Mouse (Mus musculus) limb, embryonic 10.5 days (tissue): Measurements from ENCODE around the gene Ctdspl. TPM values are rescaled to one million over a fixed set of nuclear protein-coding genes. Genes with fewer than 3 reads are reported as not detected.

Experiments
- DNase-seq: peaks from one replicate; pipeline ENCODE4 v3.0.0-alpha.2; 2017; ENCODE audit warnings: low spot score
- H3K27ac ChIP-seq: fragments of 300-500 bp; sonication (generic); 2 replicates; pipeline ENCODE4 v1.5.1; 2016; ENCODE audit warnings: mild to moderate bottlenecking
- H3K27me3 ChIP-seq: fragments of 300-500 bp; sonication (generic); 2 replicates; pipeline ENCODE4 v1.6.1; 2016; ENCODE audit warnings: low read depth, mild to moderate bottlenecking; ENCODE audit not compliant: poor library complexity, severe bottlenecking
- H3K36me3 ChIP-seq: fragments of 300-500 bp; sonication (generic); 2 replicates; pipeline ENCODE4 v1.6.1; 2016; ENCODE audit warnings: mild to moderate bottlenecking, moderate library complexity
- H3K4me1 ChIP-seq: fragments of 300-500 bp; sonication (generic); 2 replicates; pipeline ENCODE4 v1.6.1; 2016
- H3K4me3 ChIP-seq: fragments of 300-500 bp; sonication (generic); 2 replicates; pipeline ENCODE4 v1.5.1; 2016; ENCODE audit warnings: mild to moderate bottlenecking, moderate library complexity
- H3K9me3 ChIP-seq: fragments of 300-500 bp; sonication (generic); replicated peaks from 2 replicates; pipeline ENCODE4 v1.6.1; 2016; ENCODE audit warnings: mild to moderate bottlenecking
- WGBS: fragments of 180-500 bp; shearing (Covaris S2); methylation state at CpG from one replicate; pipeline ENCODE4 v1.1.7; 2016; 5-methylcytosine and 5-hydroxymethylcytosine counted together
- polyA plus RNA-seq: library from polyadenylated mRNA; unstranded; fragments of >200 nt; fragmentation: Nextera tagmentation; extraction: Ambion mirVana; gene quantifications from 2 replicates; pipeline ENCODE4 v1.2.1, GENCODE M21; 2016

Ctdspl gene
- polyA plus RNA-seq, 1 experiment from 2014 or later, result 11.6 TPM

DNA sequence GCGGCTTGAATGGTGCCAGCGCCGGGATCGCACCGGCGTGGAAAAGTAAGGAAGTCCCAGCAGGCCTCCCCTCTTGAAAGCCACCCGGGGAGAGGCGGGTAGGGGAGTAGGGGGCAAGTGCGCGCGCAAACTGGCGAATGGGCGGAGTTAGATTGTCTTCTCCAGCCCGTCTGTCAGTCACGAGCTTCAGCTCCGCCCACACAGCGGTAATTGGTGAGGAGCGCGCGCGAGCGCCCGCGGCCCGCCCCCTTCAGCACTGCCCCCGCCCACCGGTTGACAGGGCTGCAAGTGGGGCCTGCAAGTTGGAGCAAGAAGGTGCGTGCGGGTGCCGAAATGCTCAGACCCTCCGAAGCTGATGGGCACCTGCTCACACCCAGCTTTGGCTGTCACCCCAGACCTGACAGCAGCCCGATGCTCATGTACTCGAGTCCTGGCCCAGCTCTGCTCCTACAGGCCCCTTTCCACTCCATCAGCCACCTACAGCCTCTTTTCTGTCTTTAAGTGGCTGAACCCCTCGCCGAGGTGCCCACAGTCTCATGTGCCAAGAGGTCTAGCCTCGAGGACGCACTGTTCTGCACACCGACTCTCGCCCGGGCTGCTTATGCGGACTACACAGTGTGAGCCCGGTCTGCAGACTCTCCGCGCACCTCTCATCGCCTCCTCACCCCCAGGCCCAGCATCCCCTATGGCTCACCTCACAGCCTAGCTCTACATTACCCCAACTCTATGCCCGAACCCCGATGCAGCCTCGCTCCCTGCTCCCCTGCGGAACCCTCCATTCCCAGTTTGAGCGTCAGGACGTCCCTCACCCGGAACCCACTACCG is 755 bp upstream of the Ctdspl start:
- peaks cover 5% of the 10 kb centered on the region; the same call in 1 of the 2 replicates for H3K36me3 ChIP-seq
- H3K4me1 ChIP-seq, result peaks cover 62% of the 10 kb centered on the region
- peak overlapping the region; percentile 90 for H3K4me3 ChIP-seq
- no peaks in the 10 kb centered on the region for H3K9me3 ChIP-seq
- peak; percentile 97 for DNase-seq
- H3K27me3 ChIP-seq, result peaks cover 18% of the 10 kb centered on the region
- H3K27ac ChIP-seq, result peak overlapping the region; percentile 91
- WGBS, result under 1% methylated on average over 53 of the region's 53 CpGs

DNA sequence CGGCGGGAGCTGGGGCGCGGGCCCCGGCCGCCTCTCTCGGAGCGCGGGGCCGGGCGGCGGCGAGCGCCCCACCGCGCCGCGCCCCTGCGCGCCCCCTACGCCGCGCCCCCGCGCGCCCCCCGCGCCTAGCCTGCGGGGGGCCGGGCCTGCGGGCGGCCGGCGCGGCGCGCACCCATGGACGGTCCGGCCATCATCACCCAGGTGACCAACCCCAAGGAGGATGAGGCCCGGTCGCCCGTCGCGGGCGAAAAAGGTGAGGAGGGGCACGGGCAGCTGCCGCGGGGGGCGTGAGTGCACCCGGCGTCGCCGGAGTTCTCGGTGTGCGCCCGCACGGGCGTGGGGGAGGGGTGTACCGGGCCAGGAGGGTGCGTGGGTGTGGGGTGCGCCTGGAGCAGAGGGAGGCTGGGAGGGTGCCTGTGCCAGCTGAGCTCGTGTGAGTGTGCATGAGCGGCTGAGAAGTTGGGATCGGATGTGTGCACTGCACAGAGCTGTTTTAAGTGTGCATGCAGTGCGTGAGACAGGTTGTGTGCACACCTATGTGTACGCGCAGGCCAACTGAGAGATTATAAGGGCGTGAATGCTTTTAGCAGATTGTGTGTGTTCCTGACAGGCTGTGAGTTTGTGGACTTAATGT is 552 bp downstream of the Ctdspl start:
- Histone ChIP-seq H3K36me3 (peaks cover 9% of the 10 kb centered on the region; the same call in 1 of the 2 replicates), H3K27ac (peak overlapping the region; percentile 91), H3K4me3 (peak overlapping the region; percentile 90), H3K9me3 (no peaks in the 10 kb centered on the region), H3K27me3 (peaks cover 18% of the 10 kb centered on the region), H3K4me1 (peaks cover 60% of the 10 kb centered on the region)
- 7% methylated on average over 68 of the region's 68 CpGs for WGBS
- DNase-seq, result peak; percentile 57

DNA sequence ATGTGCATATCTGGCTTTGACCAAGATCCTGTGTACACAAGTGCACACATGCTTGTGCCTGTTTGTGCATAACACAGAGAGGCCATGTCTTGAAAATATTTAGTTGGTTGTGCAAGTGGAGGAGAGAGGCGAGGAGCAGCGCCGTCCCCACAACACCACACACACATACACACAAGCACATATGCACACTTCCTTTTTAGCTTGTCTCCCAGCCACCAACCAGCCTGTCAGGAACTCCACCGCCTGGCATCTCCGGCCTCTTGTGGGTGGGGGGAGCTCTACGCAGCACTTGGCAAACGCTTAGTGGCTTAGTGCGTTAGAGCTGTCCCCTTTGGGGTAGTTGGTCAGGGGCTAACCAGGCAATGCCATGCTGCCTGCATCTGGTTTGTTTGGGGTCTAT is 1.2 kb downstream of the Ctdspl start:
- Histone ChIP-seq H3K36me3 (peaks cover 9% of the 10 kb centered on the region; the same call in 1 of the 2 replicates), H3K4me1 (peaks cover 60% of the 10 kb centered on the region), H3K4me3 (peak overlapping the region; percentile 90), H3K9me3 (no peaks in the 10 kb centered on the region), H3K27ac (no peak overlapping the region), H3K27me3 (peaks cover 18% of the 10 kb centered on the region)
- no peak for DNase-seq
- 52% methylated on average over 8 of the region's 8 CpGs for WGBS

DNA sequence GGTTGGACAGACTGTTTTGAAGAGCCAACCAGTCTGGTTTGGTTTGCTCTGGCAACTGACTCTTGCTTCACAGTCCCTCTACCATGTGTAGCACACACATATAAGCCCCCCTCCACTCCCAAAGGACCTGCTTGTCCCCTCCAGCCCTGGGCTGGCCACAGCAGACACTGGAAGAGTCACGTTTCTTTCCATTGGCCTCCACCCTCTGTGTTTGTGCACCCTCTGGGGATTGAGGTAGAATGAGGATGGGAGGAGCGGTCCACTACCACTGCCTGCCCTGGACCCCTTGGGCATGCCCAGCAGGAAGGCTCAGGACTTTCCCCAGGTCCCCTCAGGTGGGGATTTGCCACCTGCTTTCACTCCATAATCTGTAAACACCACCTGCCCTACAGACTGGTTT is 1.8 kb downstream of the Ctdspl start:
- no peak for DNase-seq
- Histone ChIP-seq H3K4me1 (peaks cover 60% of the 10 kb centered on the region), H3K27me3 (peaks cover 18% of the 10 kb centered on the region), H3K9me3 (no peaks in the 10 kb centered on the region), H3K36me3 (peaks cover 9% of the 10 kb centered on the region; the same call in 1 of the 2 replicates), H3K4me3 (peak overlapping the region; percentile 90), H3K27ac (no peak overlapping the region)
- WGBS, result 49% methylated on average over 2 of the region's 2 CpGs

DNA sequence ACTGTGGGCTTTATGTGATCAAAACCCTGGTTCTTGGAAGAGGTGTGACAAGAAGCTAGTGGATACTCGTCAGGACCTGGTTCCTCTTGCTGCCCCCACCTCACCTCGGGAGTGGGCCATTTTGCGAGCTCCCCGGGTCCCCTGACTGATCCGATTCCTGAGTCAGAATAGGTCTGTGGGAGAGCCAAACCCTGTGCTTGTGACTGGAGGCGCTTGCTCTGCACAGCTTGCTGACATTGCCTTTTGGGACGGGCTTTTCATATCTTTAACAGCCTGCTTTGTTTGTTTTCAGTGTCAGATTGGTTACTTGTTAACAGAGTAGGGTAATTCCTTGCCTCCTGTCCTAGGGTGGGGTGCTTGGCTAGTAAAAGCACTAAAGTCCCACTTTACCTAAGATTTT is 2.4 kb downstream of the Ctdspl start:
- peaks cover 60% of the 10 kb centered on the region for H3K4me1 ChIP-seq
- no peak overlapping the region for H3K4me3 ChIP-seq
- WGBS, result 53% methylated on average over 7 of the region's 7 CpGs
- H3K9me3 ChIP-seq, result no peaks in the 10 kb centered on the region
- peaks cover 16% of the 10 kb centered on the region for H3K27me3 ChIP-seq
- DNase-seq, result no peak
- H3K36me3 ChIP-seq, result peaks cover 9% of the 10 kb centered on the region; the same call in 1 of the 2 replicates
- no peak overlapping the region for H3K27ac ChIP-seq

DNA sequence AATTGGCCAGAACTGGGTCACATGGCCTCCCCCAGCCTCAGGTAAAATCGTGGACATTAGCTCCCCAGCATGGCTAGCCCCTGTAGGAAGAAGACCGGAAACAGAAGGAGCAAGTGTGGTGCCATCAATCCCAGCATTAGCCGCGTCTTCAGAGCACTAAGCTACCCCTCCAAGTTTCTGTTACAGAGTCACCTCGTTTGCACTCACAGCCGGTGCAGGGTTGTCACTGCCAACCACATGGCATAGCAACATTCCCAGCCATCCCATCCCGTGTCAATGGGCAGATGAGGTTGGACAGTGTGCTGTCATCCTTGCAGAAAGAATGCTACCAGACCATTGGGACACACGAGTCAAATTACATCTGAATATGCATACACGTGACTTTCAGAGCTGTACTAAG is 4.4 kb downstream of the Ctdspl start:
- Histone ChIP-seq H3K4me3 (no peak overlapping the region), H3K27ac (no peak overlapping the region), H3K36me3 (peaks cover 9% of the 10 kb centered on the region; the same call in 1 of the 2 replicates), H3K9me3 (no peaks in the 10 kb centered on the region), H3K27me3 (peaks cover 12% of the 10 kb centered on the region), H3K4me1 (peaks cover 62% of the 10 kb centered on the region)
- WGBS, result 81% methylated on average over 9 of the region's 9 CpGs
- no peak for DNase-seq

DNA sequence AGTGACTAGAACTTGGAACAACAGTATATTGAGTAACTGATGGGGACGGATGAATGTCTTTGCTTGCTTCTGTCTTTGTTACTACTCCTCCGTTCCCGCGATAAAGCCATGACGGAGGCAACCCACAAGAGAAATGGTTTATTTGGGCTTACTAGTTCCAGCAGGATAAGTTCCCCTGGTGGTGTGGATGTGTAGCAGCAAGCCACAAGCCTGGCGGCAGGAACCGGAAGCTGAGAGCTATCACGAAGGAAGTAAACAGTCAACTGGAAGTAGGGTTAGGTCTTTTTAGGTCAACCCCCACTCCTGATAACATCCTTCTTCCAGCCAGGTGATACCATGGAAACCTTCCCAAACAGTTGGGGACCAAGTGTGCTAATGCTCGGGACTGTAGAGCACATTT is 7.5 kb downstream of the Ctdspl start:
- 91% methylated on average over 9 of the region's 9 CpGs for WGBS
- Histone ChIP-seq H3K27ac (no peak overlapping the region), H3K9me3 (no peaks in the 10 kb centered on the region), H3K36me3 (peaks cover 9% of the 10 kb centered on the region; the same call in 1 of the 2 replicates), H3K27me3 (no peaks in the 10 kb centered on the region), H3K4me1 (peaks cover 48% of the 10 kb centered on the region), H3K4me3 (no peak overlapping the region)
- DNase-seq, result no peak

DNA sequence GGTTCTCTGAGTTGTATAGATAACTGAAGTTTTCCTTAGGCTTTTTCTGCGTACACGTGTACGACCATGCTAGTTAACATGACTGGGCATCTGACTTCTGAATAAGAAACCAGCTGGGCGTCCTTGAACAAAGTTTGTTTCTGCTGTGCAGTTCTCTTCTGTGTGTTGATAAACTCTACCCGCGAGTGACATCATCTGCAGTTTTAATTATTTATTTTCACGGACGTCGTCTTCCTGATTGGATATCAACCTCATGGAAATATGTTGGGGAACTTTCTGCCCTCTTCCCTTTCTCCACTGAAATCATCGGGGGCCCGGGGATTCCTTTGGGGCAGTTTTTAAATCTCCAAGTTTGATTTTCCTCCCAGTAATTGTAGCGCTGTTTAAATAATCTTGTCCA is 8.1 kb downstream of the Ctdspl start:
- WGBS, result 89% methylated on average over 12 of the region's 12 CpGs
- H3K4me1 ChIP-seq, result peaks cover 48% of the 10 kb centered on the region
- DNase-seq, result no peak
- H3K4me3 ChIP-seq, result no peak overlapping the region
- peaks cover 9% of the 10 kb centered on the region; the same call in 1 of the 2 replicates for H3K36me3 ChIP-seq
- H3K27ac ChIP-seq, result no peak overlapping the region
- no peaks in the 10 kb centered on the region for H3K9me3 ChIP-seq
- H3K27me3 ChIP-seq, result no peaks in the 10 kb centered on the region

DNA sequence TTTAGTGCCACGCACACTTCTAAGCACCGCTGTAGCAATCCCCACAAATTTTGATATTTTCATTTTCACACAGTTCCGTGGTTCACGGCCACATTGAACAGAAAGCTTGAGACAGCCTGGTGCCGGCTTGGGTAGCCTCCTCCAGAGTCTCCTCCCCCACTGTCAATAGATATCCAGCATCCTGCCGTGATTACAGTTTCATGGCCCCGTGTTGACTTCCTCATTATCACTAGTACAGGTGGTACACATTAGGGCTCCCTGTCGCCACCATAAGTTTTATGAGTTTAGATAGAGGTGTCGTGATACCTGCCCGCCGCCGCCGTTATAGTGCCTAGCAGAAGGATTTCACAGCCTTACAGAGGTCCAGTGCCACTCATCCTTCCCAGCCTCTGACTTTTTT is 8.8 kb downstream of the Ctdspl start:
- no peaks in the 10 kb centered on the region for H3K9me3 ChIP-seq
- peaks cover 7% of the 10 kb centered on the region; the same call in 1 of the 2 replicates for H3K36me3 ChIP-seq
- H3K27ac ChIP-seq, result no peak overlapping the region
- H3K4me1 ChIP-seq, result peaks cover 48% of the 10 kb centered on the region
- no peak overlapping the region for H3K4me3 ChIP-seq
- 55% methylated on average over 13 of the region's 13 CpGs for WGBS
- no peak for DNase-seq
- no peaks in the 10 kb centered on the region for H3K27me3 ChIP-seq

DNA sequence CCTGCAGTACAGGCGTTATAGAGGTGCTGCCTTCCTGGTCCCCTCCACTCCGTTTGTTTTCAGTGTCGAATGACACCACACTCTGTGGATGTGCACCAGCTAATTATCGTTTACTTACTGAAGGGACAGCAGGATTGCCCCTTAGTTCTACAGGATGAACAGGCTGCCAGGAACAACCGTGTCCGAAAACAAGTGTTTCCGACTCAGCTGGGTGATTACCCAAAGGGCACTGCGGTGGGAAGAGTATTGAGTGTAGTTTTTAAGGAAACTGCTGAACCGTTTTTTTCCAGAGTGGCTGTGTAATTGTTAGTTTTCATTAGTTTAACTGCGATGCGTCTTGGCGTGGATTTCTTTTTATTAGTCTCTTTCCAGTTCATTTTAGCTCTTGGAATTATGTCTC is 9.8 kb downstream of the Ctdspl start:
- no peaks in the 10 kb centered on the region for H3K27me3 ChIP-seq
- no peak for DNase-seq
- H3K36me3 ChIP-seq, result no peaks in the 10 kb centered on the region
- WGBS, result 56% methylated on average over 12 of the region's 12 CpGs
- H3K4me3 ChIP-seq, result no peak overlapping the region
- H3K27ac ChIP-seq, result no peak overlapping the region
- no peaks in the 10 kb centered on the region for H3K9me3 ChIP-seq
- peaks cover 44% of the 10 kb centered on the region for H3K4me1 ChIP-seq

DNA sequence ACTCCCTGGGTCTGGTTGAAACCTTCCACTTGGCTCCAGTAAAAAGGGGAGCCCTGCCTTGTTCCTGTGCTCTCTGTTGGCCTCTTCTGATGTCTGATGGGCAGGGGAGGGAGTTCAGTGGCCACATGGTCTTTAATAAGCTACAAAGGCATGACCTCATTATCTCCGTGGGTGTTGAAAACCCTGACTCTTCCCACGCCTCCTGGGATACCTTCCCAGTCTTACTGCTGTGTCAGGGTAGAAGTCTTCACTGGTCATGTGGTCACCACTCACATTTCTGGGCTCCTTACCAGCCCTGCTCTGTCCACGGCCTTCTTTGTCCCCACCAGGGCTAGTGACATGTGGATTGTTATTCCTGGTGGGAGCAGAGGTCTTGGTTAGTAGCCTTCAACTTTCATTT is 11.3 kb downstream of the Ctdspl start:
- peaks cover 44% of the 10 kb centered on the region for H3K4me1 ChIP-seq
- H3K36me3 ChIP-seq, result no peaks in the 10 kb centered on the region
- WGBS, result 54% methylated on average over 3 of the region's 3 CpGs

DNA sequence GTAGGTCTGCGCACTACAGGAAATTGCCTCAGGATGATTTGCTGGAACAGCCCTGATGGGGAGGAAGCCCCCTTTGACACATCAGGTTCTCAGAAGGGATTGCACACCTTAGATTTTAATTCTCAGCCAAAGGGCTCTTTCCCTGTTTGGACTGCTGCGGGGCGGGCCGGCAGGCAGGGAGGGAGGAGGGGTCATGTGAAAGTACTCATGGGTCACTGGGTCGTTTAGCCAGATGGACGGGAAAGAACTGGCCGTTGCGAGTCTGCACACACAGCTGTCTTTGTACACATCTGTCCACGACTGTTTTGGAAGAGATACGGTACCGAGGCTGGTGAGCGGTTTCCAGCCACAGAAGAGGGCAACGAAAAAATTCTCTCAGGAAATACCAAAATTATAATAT is 13.2 kb downstream of the Ctdspl start:
- Histone ChIP-seq H3K4me3 (no peak overlapping the region), H3K36me3 (no peaks in the 10 kb centered on the region), H3K27me3 (no peaks in the 10 kb centered on the region), H3K27ac (no peak overlapping the region), H3K4me1 (peaks cover 44% of the 10 kb centered on the region), H3K9me3 (no peaks in the 10 kb centered on the region)
- WGBS, result 29% methylated on average over 13 of the region's 13 CpGs
- DNase-seq, result peak; percentile 43

More for the DNA sequence above, 11.3 kb downstream of the Ctdspl start:
- H3K9me3 ChIP-seq, result no peaks in the 10 kb centered on the region
- no peak overlapping the region for H3K4me3 ChIP-seq
- no peak for DNase-seq
- no peaks in the 10 kb centered on the region for H3K27me3 ChIP-seq
- no peak overlapping the region for H3K27ac ChIP-seq

DNA sequence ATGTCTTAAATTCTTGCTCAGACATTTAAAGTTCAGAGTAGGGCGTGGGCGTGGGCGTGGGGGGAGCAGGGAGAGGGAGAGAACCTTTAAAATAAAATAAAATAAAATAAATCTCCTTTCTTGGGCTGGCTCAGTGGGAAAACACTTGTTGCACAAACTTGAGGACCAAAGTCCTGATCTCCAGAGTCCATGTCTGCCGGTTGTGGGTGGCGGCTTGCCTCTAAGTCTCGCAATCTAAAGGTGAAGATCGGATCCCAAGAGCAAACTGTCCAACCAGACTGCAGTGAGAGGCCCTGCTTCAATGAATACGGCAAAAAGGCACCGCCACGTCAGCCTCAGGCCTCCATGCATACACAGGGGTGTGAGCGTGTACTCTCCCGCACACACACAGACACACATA is 13.6 kb downstream of the Ctdspl start:
- Histone ChIP-seq H3K36me3 (no peaks in the 10 kb centered on the region), H3K27me3 (no peaks in the 10 kb centered on the region), H3K27ac (no peak overlapping the region), H3K9me3 (no peaks in the 10 kb centered on the region), H3K4me3 (no peak overlapping the region), H3K4me1 (peaks cover 40% of the 10 kb centered on the region)
- DNase-seq, result no peak
- 89% methylated on average over 12 of the region's 12 CpGs for WGBS
